Mouse (Mus musculus): ENCODE results near the gene Phf21a. TPM values are rescaled to one million over a fixed set of nuclear protein-coding genes. Genes with fewer than 3 reads are reported as not detected.

Phf21a gene
- total RNA-seq, 2 experiments from 2014 or later, result 54.6 to 82.5 TPM

- DNase-seq, result no peak
Measured at GRCm38 (mm10) chr2:92301849-92302607, 209.1 kb downstream of the Phf21a start.

- DNase-seq, result no peak
Measured at GRCm38 (mm10) chr2:92312542-92312941, 219.6 kb downstream of the Phf21a start.

- DNase-seq, result no peak
Measured at GRCm38 (mm10) chr2:92314031-92314430, 221.1 kb downstream of the Phf21a start.

- no peak for DNase-seq
Measured at GRCm38 (mm10) chr2:92316652-92317051, 223.7 kb downstream of the Phf21a start.

GRCm38 (mm10) chr2:92317228-92317627 is 224.3 kb downstream of the Phf21a start:
- no peak for DNase-seq

- peak; percentile 51 for DNase-seq
Measured at GRCm38 (mm10) chr2:92322669-92323068, 229.8 kb downstream of the Phf21a start.

- DNase-seq, result no peak
Measured at GRCm38 (mm10) chr2:92325676-92326075, 232.8 kb downstream of the Phf21a start.

- no peak for DNase-seq
Measured at GRCm38 (mm10) chr2:92326221-92326620, 233.3 kb downstream of the Phf21a start.

- no peak for DNase-seq
Measured at GRCm38 (mm10) chr2:92327601-92328000, 234.7 kb downstream of the Phf21a start.

GRCm38 (mm10) chr2:92328206-92328605 is 235.3 kb downstream of the Phf21a start:
- DNase-seq, result no peak

GRCm38 (mm10) chr2:92330840-92331239 is 237.9 kb downstream of the Phf21a start:
- DNase-seq, result no peak

- DNase-seq, result no peak
Measured at GRCm38 (mm10) chr2:92331410-92331809, 238.5 kb downstream of the Phf21a start.

- no peak for DNase-seq
Measured at GRCm38 (mm10) chr2:92331871-92332270, 239.0 kb downstream of the Phf21a start.

- no peak for DNase-seq
Measured at GRCm38 (mm10) chr2:92342418-92342817, 249.5 kb downstream of the Phf21a start.

- DNase-seq, result no peak
Measured at GRCm38 (mm10) chr2:92347191-92347590, 254.3 kb downstream of the Phf21a start.

- DNase-seq, result peak; percentile 70
Measured at GRCm38 (mm10) chr2:92349589-92350425, 256.9 kb downstream of the Phf21a start.

- peak; percentile 56 for DNase-seq
Measured at GRCm38 (mm10) chr2:92350686-92351085, 257.8 kb downstream of the Phf21a start.

GRCm38 (mm10) chr2:92353402-92353801 is 260.5 kb downstream of the Phf21a start:
- DNase-seq, result no peak

- DNase-seq, result peak; percentile 4
Measured at GRCm38 (mm10) chr2:92354224-92354623, 261.3 kb downstream of the Phf21a start.

GRCm38 (mm10) chr2:92359301-92359700 is 266.4 kb downstream of the Phf21a start:
- no peak for DNase-seq

GRCm38 (mm10) chr2:92360186-92360823 is 267.4 kb downstream of the Phf21a start:
- peak; percentile 51 for DNase-seq

- peak; percentile 53 for DNase-seq
Measured at GRCm38 (mm10) chr2:92360893-92361292, 268.0 kb downstream of the Phf21a start.

- DNase-seq, result no peak
Measured at GRCm38 (mm10) chr2:92361795-92362194, 268.9 kb downstream of the Phf21a start.

Measured in adrenal gland, postnatal 10 days (tissue).